Mouse (Mus musculus) ES-E14 (cell line): ENCODE measurements at regions not wholly inside any gene's neighbourhood (a gene's known extent, or its start where the extent isn't known, plus 50 kb on each side); places are given as distances from the start of the nearest gene placed in this dataset.

ENCODE experiments used
- DNase-seq: peaks from one replicate; pipeline ENCODE4 v3.0.0-alpha.2; 2013; ENCODE audit warnings: low read depth, low spot score
- H3K27ac ChIP-seq: 2 replicates; pipeline ENCODE4 v1.5.1; 2012; ENCODE audit warnings: low read depth, mild to moderate bottlenecking, low read length, moderate library complexity, mixed read lengths; ENCODE audit not compliant: poor library complexity, insufficient read depth, severe bottlenecking
- H3K36me3 ChIP-seq: 2 replicates; pipeline ENCODE4 v1.6.1; 2012; ENCODE audit warnings: mild to moderate bottlenecking, low read length, moderate library complexity, mixed read lengths; ENCODE audit not compliant: control insufficient read depth, poor library complexity, insufficient read depth, severe bottlenecking
- H3K4me1 ChIP-seq, 2 experiments: fragments of 150-350 bp in 1 of 2; sonication (generic) in 1 of 2; 2 replicates each; pipeline ENCODE4 v1.6.1; 2012; ENCODE audit warnings: low read length in 2 of 2, mild to moderate bottlenecking in 1 of 2, mixed read lengths in 1 of 2; ENCODE audit not compliant: control insufficient read depth in 2 of 2, insufficient read depth in 2 of 2, poor library complexity in 1 of 2
- H3K4me3 ChIP-seq, 2 experiments: fragments of 150-350 bp in 1 of 2; sonication (generic) in 1 of 2; 2 replicates each; pipeline ENCODE4 v1.5.1; 2012; ENCODE audit warnings: low read length in 2 of 2, low read depth in 1 of 2, mild to moderate bottlenecking in 1 of 2, mixed read lengths in 1 of 2; ENCODE audit not compliant: insufficient read depth in 1 of 2, poor library complexity in 1 of 2, severe bottlenecking in 1 of 2
- H3K9ac ChIP-seq: 2 replicates; pipeline ENCODE4 v1.6.1; 2012; ENCODE audit warnings: low read depth, mild to moderate bottlenecking, low read length, mixed read lengths; ENCODE audit not compliant: poor library complexity, insufficient read depth, severe bottlenecking
- H3K9me3 ChIP-seq: fragments of 150-350 bp; sonication (generic); 2 replicates; pipeline ENCODE4 v1.6.1; 2012; ENCODE audit warnings: low read depth, mild to moderate bottlenecking, low read length; ENCODE audit not compliant: control insufficient read depth, insufficient read depth
- CHD2 ChIP-seq: IDR thresholded peaks from 2 replicates; pipeline ENCODE4 v1.6.1; 2014; ENCODE audit warnings: mild to moderate bottlenecking, low read depth, low read length, inconsistent platforms
- HCFC1 ChIP-seq: IDR thresholded peaks from 2 replicates; pipeline ENCODE4 v1.6.1; 2012; ENCODE audit warnings: low read length, inconsistent platforms, borderline replicate concordance; ENCODE audit not compliant: insufficient read depth
- MAFK ChIP-seq: IDR thresholded peaks from 2 replicates; pipeline ENCODE4 v1.6.1; 2014; ENCODE audit warnings: mild to moderate bottlenecking, low read depth, low read length, inconsistent platforms; ENCODE audit not compliant: insufficient read depth
- ZC3H11A ChIP-seq: IDR thresholded peaks from 2 replicates; pipeline ENCODE4 v1.6.1; 2012; ENCODE audit warnings: low read depth, mild to moderate bottlenecking, inconsistent platforms, low read length, borderline replicate concordance
- ZNF384 ChIP-seq: IDR thresholded peaks from 2 replicates; pipeline ENCODE4 v1.6.1; 2012; ENCODE audit warnings: low read depth, low read length, inconsistent platforms
- in situ Hi-C, 2 experiments: fragments of 600-800 bp; cut with MboI; formaldehyde crosslinking; loops; one replicate each; pipeline ENCODE4 v1.15.1; 2025; ENCODE audit warnings: low sequenced_read_pairs in 2 of 2, inconsistent platforms in 1 of 2; ENCODE audit not compliant: unreplicated experiment in 2 of 2

GRCm38 (mm10) chr5:119082895-119083294 is 522.4 kb downstream of the Med13l start:
- no peak overlapping the region for H3K9ac ChIP-seq
- DNase-seq, result no peak
- no peaks in the 10 kb centered on the region for H3K9me3 ChIP-seq
- TF ChIP-seq MAFK (no peak), CHD2 (no peak), HCFC1 (no peak), ZC3H11A (no peak), ZNF384 (no peak)
- no peak overlapping the region for H3K27ac ChIP-seq
- no peak overlapping the region for H3K4me3 ChIP-seq
- in situ Hi-C loops, result no loop called here
- H3K36me3 ChIP-seq, result no peaks in the 10 kb centered on the region
- peaks cover 0 to 6% of the 10 kb centered on the region in 2 experiments; a peak in 2 of 4 replicates for H3K4me1 ChIP-seq

- in situ Hi-C loops, result no loop called here
- TF ChIP-seq ZNF384 (no peak), ZC3H11A (no peak), MAFK (no peak), HCFC1 (no peak), CHD2 (no peak)
- Histone ChIP-seq H3K9ac (0 out of 2 replicates have a peak overlapping the region, but pooled peaks have one; percentile 45), H3K4me1 (peaks cover 4 to 15% of the 10 kb centered on the region in 2 experiments; a peak in 3 of 4 replicates), H3K9me3 (no peaks in the 10 kb centered on the region), H3K4me3 (no peak overlapping the region), H3K27ac (no peak overlapping the region; the same call in 1 of the 2 replicates), H3K36me3 (no peaks in the 10 kb centered on the region)
- no peak for DNase-seq
Observed at GRCm38 (mm10) chr5:119097576-119098193, 537.2 kb downstream of the Med13l start.

DNA sequence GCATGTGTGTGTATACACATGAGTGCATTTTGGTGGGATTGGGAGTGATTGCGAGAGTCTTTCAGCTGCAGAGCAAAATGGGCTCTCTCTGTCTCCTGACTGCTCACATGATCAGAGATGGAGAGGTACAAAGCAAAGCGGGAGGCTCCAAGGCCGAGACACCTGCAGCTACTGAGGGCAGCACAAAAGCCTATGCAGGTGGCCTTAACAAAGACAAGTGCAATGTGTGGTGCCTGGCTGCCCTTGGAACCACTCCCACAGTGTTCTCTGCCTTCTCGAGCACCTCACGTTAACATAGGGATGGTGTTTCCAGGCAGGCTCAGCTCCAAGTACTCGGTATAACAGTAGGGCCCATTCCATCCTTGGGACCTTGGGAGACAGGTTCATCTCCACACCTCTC is 539.3 kb downstream of the Med13l start:
- no peak for DNase-seq
- Histone ChIP-seq H3K9ac (no peak overlapping the region), H3K27ac (no peak overlapping the region), H3K9me3 (no peaks in the 10 kb centered on the region), H3K4me3 (no peak overlapping the region), H3K36me3 (no peaks in the 10 kb centered on the region), H3K4me1 (peaks cover 4 to 15% of the 10 kb centered on the region in 2 experiments; a peak in 3 of 4 replicates)
- TF ChIP-seq MAFK (no peak), HCFC1 (no peak), ZNF384 (no peak), ZC3H11A (no peak), CHD2 (no peak)
- in situ Hi-C loops, result no loop called here

DNA sequence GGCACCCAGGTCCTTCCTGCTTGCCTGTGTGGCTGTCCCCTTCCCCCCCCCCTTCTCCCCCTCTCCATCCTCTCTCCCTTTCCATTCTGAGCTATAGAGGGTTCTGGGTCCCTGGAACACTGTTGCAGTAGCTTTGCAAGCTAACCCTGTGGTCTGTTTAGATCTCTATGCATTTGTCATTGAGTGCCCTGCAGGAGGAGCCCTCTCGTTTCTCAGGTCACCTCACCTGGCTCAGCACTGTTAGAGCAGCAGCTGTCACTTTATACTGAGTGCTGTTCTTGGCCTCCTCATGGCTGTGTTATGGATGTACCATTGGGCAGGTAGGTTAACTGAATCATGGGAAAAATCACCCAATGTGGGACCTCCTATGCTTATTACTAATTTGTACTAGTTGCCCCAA is 543.0 kb downstream of the Med13l start:
- H3K9ac ChIP-seq, result no peak overlapping the region
- TF ChIP-seq ZNF384 (no peak), HCFC1 (no peak), ZC3H11A (no peak), MAFK (no peak), CHD2 (no peak)
- H3K4me1 ChIP-seq, result peaks cover 2 to 8% of the 10 kb centered on the region in 2 experiments; a peak in 1 of 4 replicates
- DNase-seq, result no peak
- H3K36me3 ChIP-seq, result no peaks in the 10 kb centered on the region
- no peaks in the 10 kb centered on the region for H3K9me3 ChIP-seq
- no peak overlapping the region for H3K4me3 ChIP-seq
- H3K27ac ChIP-seq, result no peak overlapping the region
- in situ Hi-C loops, result no loop called here

- no peak overlapping the region for H3K27ac ChIP-seq
- no peak for DNase-seq
- no peak overlapping the region for H3K9ac ChIP-seq
- H3K4me1 ChIP-seq, result peaks cover 0 to 3% of the 10 kb centered on the region in 2 experiments; a peak in 1 of 4 replicates
- TF ChIP-seq HCFC1 (no peak), ZC3H11A (no peak), MAFK (no peak), CHD2 (no peak)
- no peaks in the 10 kb centered on the region for H3K36me3 ChIP-seq
- in situ Hi-C loops, result no loop called here
- H3K9me3 ChIP-seq, result no peaks in the 10 kb centered on the region
- no peak overlapping the region for H3K4me3 ChIP-seq
Observed at GRCm38 (mm10) chr5:119107898-119108297, 547.4 kb downstream of the Med13l start.
